Mouse (Mus musculus) heart, postnatal 25 days (tissue): ENCODE measurements around the gene Hes2. TPM values are rescaled to one million over a fixed set of nuclear protein-coding genes. Genes with fewer than 3 reads are reported as not detected.
A peak's percentile ranks its signal among the peaks of the same experiment; 100 is the strongest.

Experiments
- DNase-seq: peaks from one replicate; pipeline ENCODE4 v3.0.0; 2022; ENCODE audit warnings: low spot score
- intact Hi-C: fragments of 180-260 bp; cut with DNase I; formaldehyde crosslinking; loops from one replicate; pipeline ENCODE4 v1.15.1; 2025
- total RNA-seq, 2 experiments: library from RNA; stranded (reverse); gene quantifications; 2 replicates each; pipeline ENCODE4 v1.2.3; 2021

Hes2 gene
- total RNA-seq, 2 experiments from 2014 or later: not detected

DNA sequence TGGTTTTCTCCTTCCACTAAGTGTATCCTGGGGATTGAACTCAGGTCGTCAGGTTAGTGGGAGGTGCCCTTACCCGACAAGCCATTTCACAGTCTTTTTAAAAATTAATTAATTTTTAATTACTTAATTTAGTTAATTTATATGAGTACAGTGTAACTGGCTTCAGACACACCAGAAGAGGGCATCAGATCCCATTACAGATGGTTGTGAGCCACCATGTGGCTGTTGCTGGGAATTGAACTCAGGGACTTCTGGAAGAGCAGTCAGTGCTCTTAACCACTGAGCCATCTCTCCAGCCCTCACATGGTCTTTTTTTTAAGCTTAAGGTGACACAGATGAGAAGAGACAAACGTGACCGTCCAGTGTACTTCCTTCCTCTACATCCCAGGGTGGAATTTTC lies 3.6 kb upstream of the Hes2 start:
- intact Hi-C loops: loop anchor here (5.0 kb wide), 1 partner anchor 282 kb away; no protein-coding TSS in a partner anchor

GRCm38 (mm10) chr4:152157779-152158584 lies 685 bp upstream of the Hes2 start:
- DNase-seq: no peak
- intact Hi-C loops: loop anchor here (5.0 kb wide), 1 partner anchor 279 kb away; no protein-coding TSS in a partner anchor

More for the DNA sequence above, 3.6 kb upstream of the Hes2 start:
- DNase-seq: no peak

DNA sequence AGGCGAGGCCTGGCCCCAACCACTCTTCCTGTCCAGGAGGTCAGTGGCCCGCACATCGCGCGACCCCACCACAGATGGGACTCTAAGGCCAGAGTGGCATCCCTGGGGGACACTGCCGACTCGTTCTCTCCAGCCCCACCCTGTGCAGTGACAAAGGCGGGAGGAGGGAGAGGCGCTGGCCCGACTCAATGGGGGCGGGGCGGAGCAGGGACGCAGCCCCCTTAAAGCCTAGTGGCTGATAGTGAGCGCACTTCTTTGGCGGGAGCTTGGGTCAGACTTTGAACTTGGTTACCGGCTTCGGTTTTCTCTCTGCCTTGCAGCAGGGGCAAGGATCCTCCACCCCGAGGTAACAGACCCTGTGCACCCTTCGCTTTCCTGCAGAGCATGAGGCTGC lies 615 bp downstream of the Hes2 start:
- no peak for DNase-seq
- intact Hi-C loops: loop anchor here (5.0 kb wide), 1 partner anchor 278 kb away; no protein-coding TSS in a partner anchor

DNA sequence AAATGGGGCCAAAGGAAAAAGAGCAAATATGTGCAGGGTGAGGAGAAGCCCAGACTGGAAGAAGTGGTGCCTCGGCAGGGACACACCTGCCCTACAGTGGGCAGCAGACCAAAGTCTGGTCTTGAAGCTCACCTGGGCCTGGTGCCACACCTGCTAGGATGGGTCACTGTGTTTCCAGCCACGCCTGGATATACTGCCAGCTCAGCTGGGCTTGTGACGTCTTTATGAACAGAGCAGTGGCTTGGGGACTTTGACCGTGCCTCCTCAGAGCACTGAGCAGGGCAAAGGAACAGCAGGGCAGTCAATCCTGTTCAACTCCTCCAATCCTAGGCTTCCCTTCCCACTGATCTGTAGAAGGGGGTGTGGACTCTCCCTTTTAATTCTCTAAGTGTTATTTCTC lies 2.1 kb downstream of the Hes2 start:
- no peak for DNase-seq
- intact Hi-C loops: no loop called here

- intact Hi-C loops: no loop called here
- DNase-seq: no peak
Observed at GRCm38 (mm10) chr4:152161601-152162000, 2.9 kb downstream of the Hes2 start.

- intact Hi-C loops: no loop called here
- DNase-seq: no peak
Observed at GRCm38 (mm10) chr4:152162748-152163147, 4.1 kb downstream of the Hes2 start.

GRCm38 (mm10) chr4:152165036-152165931 lies 6.6 kb downstream of the Hes2 start:
- no peak for DNase-seq
- intact Hi-C loops: no loop called here

GRCm38 (mm10) chr4:152168052-152168451 lies 9.4 kb downstream of the Hes2 start:
- intact Hi-C loops: no loop called here
- no peak for DNase-seq

DNA sequence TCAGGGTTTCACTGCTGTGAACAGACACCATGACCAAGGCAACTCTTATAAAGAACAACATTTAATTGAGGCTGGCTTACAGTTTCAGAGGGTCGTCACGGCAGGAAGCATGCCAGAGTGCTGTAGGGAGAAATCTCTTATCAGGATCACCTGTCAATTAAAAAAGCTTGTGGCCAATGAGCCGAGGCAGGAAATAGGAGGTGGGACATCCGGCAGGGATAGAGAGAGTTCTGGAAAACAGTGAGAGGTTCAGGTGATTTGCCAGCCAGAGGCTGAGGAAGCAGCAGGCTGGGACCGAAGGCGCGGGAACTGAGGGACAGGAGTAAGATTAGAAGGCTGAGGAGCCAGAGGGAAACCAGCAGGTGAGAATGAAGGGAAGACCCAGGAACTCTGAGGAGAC lies 10.4 kb downstream of the Hes2 start:
- intact Hi-C loops: no loop called here
- DNase-seq: no peak

DNA sequence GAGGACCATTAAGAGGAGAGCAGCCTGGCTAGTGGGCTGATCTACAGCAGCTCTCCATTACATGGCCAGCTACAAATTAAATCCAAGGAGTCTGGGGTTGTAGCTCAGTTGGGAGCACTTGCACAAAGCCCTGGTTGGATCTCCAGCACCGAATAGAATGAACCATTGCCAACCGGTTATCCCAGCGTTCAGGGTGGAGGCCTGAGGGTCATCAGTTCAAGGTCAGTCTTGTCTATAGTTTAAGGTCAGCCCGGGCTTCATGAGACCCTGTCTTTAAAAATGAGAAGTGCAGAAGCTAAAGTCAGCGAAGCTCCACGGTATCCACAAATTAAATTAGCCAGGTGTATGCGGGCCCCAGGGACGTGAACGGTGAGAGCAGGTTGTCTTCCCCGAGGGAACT lies 11.6 kb downstream of the Hes2 start:
- intact Hi-C loops: loop anchor here (5.0 kb wide), 1 partner anchor 322 kb away; no protein-coding TSS in a partner anchor
- DNase-seq: no peak

GRCm38 (mm10) chr4:152171543-152171942 lies 12.9 kb downstream of the Hes2 start:
- DNase-seq: no peak
- intact Hi-C loops: loop anchor here (5.0 kb wide), 1 partner anchor 321 kb away; no protein-coding TSS in a partner anchor

- DNase-seq: no peak
- intact Hi-C loops: loop anchor here (1.0 to 5.0 kb wide), 4 partner anchors 39 to 319 kb away; no protein-coding TSS in a partner anchor
Observed at GRCm38 (mm10) chr4:152173041-152173440, 14.4 kb downstream of the Hes2 start.

- no peak for DNase-seq
- intact Hi-C loops: loop anchor here (1.0 to 5.0 kb wide), 4 partner anchors 38 to 318 kb away; no protein-coding TSS in a partner anchor
Observed at GRCm38 (mm10) chr4:152173956-152174355, 15.3 kb downstream of the Hes2 start.

DNA sequence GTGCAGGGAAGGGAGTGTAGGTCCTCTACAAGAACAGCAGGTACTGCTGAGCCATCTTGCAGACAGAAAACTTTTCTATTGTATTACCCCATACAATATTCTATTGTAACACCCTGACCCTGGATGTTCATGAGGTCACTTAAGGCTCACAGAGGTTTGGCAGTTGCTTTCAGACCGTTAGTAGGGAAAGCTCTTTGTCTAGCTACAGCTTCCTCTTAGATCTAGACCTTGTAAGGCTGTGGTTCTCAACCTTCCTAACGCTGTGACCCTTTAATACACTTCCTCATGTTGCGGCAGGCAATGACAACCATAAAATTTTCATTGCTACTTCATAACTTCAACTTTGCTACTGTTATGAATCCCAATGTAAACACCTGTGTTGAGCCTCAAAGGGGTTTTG lies 18.0 kb downstream of the Hes2 start:
- intact Hi-C loops: no loop called here
- DNase-seq: no peak

DNA sequence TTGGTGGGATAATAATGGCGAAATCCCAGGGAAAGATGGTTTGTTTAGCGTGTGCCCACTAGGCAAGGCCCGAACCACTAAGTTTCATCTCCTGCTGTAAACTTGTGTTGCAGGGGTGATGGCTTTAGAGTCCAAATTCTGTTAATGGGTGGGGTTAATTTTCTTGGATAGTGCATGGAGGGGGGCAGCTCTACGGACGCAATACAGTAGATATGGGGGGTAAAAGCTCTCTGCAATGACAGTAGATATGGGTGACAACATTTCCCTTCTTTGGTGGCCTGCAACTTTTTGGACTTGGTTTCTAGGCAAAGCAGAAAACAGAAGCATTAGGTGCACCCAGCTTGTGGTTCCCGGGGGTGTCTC lies 18.5 kb downstream of the Hes2 start:
- intact Hi-C loops: no loop called here

GRCm38 (mm10) chr4:152177537-152178343 lies 19.1 kb downstream of the Hes2 start, which contains the start of gene Acot7:
Acot7 (plus strand) TSS chr4:152178134.
- intact Hi-C loops: no loop called here
- peak; percentile 76 for DNase-seq

More for the DNA sequence above, 18.5 kb downstream of the Hes2 start:
- DNase-seq: no peak

DNA sequence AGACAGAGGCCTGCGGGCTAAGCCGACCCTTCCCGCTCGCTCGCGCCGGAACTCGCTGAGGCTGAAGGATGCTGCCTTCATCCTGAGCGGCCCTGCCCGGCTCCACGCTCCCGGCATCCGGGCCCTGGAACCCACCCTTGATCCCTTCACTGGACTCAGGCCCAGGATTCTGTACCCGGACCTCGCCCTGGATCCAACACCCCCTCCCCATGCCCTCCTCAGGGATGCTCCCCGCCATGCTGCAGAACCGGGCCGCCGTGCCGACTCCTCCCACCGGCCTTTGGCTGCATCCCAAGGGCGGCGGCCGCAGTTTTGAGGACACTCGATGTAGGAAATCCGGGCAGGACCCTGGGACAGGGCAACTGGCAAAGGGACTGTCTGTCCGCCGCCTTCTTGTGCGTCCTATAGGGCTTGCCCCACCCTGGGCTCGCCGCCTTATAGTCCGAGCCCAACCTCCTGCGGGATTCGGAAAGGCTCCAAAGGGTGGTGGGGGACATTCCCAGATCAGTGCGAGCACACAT lies 19.7 kb downstream of the Hes2 start:
- intact Hi-C loops: no loop called here
- DNase-seq: no peak

DNA sequence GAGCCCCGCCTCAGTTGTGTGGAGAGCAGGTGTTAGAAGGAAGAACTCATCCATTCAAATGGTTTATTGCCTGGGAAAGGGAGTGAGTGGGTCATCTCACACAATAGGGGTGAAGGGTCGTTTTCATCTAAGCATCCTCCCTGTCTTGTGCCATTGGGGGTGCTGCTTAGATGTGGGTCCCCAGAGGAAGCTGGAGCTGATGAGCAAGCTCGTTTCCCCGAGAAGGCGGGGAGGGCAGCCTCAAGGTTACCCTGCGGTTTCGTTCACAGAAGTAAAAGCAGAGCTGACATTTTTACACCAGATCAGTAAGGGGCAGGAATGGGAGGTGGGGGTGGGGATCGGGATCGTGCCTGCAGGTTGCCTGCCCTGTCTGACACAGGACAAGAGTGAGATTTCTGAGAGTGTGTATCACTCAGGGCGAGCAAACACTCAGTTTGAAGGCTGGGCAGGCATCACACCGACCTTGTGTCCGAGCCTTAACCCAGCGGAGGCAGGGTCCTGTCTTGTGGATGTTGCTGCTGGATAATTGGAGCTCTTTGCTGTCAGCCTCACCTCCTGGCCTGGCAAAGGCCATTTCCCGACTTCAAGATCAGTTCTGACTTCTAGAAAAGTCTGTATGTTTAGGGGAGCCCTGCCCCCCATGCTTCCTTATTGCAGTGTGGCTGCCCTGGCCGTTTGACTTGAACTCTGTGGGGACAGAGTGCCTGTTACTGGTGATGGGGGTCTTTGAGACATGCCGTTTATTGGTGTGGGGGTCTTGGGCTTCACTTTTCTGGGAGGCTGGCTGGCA lies 20.4 kb downstream of the Hes2 start:
- intact Hi-C loops: no loop called here

More for the DNA sequence above, 20.4 kb downstream of the Hes2 start:
- DNase-seq: no peak
